Mouse (Mus musculus) embryonic fibroblast, embryonic 13.5 days (primary cell): Measurements from ENCODE around the gene Ifnar2.

Experiments used
- CTCF ChIP-seq: IDR thresholded peaks from 2 replicates; pipeline ENCODE4 v1.5.1; 2011; ENCODE audit warnings: mild to moderate bottlenecking, control low read depth, low read length, moderate library complexity, borderline replicate concordance; ENCODE audit not compliant: insufficient read depth
- POLR2A ChIP-seq: IDR thresholded peaks from 2 replicates; pipeline ENCODE4 v1.6.1; 2011; ENCODE audit warnings: low read depth, mild to moderate bottlenecking, control low read depth, low read length, moderate library complexity

- TF ChIP-seq CTCF (no peak), POLR2A (no peak)
Measured at GRCm38 (mm10) chr16:91346491-91346890, 26.1 kb upstream of the Ifnar2 start.
